Mouse (Mus musculus): ENCODE results near the gene Hoxa7. TPM values are rescaled to one million over a fixed set of nuclear protein-coding genes. Genes with fewer than 3 reads are reported as not detected.

The Hoxa7 gene
- not detected for polyA plus RNA-seq (2017; shearing (Covaris generic))

DNA sequence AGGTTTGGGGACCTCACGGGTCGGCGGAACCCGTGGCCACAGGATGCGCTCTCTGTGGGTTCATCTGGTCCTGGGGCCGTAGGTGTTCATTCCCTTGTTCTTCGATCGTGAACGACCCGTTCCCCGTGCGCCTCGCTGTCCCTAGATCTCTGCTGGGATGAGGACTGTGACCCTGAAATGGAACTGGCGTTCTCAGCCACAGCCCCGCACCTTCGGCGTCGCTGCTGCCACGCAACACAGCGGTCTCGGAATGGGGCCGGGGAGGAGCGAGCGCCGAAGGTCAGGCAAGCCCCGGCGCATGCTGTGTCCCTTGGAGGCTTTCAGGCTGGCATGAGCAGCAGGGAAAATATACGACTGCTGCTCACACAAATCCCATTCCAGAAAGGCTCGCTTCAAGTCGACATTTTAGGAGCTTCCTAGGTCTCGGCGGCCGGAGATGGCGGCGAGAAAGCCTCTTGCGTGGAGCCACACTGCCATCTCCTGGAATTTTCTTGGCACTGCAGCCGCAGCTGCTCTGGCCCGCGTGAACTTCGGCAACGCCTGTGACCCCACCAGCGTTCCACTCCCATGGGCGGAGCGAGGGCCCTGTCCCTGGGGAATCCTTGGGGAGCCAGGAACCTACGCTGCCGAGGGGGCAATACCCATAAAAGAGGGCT lies at the start of gene Hoxa7:
TSS of gene Hoxa7 (minus strand) at position 518 of the 656 bp plus-strand sequence.
- peak; percentile 72 for ATAC-seq

DNA sequence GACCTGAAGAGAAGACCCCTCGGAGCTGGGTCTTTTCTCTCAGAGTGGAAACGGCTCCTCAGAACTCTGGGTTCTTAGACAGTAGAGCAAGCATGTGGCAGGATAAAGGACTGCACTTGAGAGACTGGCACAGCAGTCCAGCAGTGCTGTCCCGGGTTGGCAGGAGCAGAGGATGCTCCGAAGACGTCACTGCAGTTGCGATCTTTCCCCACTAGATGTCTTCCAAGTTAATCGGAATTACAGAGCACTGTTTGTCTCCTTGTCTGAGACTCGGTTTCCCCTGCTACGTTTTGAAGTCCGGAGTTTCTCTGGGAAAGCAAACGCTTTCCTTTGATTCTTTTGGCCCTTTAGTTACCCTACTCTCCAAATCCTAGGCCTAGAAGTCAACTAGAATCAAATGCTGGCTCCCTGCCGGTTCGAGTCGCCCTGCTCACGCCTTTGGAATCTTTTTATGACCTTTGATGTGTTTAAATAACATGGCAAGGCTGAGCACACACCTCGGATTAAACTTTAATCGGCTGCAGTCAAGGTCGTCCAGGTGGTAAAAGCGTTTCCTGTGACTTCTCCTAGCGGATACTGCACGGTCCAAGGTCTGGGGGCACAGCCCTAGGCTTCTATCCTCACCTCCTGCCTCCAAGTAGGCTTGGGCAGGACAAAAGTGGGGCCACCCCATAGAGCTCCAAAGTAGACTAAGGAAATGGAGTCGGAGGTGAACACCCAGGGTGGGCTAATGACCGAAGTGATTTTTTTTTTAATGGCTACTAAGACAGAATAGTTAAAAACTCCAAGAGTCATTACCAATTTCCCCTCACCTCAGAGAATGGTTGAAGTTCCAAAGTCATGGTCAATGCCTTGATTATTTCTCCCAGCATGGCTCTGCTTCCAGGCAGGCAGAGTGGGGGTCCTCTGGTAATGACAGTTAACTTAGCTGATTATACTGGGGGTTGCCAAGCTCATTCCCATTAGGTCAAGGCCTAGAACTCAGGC lies 49.1 kb upstream of the Hoxa7 start:
- ATAC-seq: peak; percentile 54

DNA sequence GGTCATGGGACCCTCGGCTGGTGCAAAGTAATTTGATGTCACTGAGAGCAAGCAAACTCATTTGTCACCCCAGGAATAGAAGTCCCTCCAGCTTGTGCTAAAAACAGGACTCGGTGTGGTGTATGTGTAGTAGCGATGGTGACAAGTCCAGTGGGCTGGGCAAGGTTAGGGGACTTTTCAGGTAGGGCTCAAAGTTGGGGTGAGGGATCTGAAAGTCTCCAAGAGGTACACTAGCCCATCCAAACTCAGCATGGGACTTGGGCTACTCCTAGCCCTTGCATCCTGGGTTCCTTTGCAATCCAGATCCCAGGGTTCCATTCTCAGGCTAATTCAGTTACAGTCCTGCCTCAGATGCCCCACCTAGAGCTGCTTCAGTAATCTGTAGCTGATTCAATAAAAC lies 47.1 kb upstream of the Hoxa7 start:
- no peak for ATAC-seq

DNA sequence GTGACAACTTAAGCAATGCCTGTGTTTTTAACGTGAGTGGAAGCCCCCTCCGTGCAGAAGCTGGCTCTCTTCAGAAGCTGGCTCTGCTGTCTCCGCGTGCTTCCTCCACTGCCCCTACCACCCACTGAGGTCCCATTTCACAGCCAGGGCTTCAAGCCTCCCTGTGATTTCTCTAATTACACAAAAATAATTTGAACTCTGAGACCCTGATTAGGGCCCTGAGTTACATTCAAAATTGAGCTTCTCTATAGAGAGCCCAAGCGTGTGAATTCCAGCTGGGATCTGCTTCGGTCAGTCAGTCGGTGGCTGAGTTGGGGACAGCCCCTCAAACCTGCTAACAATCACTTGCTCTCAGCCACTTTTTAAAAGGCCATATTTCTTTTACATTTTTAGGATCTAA lies 46.7 kb upstream of the Hoxa7 start:
- ATAC-seq: no peak

DNA sequence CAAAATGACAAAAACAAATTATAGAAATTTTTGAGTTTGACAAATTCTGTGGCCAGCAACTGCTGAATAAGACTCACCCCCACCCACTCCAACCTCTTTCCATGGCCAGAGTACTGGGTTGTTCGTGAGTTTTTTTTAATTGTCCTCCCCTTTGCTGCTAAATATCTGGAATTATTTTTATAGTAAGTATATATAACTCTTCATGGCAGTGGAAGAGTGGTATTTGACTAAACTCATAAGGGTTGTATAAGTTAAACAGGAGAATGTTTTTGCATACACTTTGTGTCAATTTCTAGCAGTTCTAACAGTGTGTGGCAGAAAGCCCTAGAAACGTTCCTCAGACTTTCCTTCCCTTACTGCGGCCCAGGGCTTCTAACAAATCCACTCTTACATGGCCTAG lies 46.0 kb upstream of the Hoxa7 start:
- ATAC-seq: no peak

DNA sequence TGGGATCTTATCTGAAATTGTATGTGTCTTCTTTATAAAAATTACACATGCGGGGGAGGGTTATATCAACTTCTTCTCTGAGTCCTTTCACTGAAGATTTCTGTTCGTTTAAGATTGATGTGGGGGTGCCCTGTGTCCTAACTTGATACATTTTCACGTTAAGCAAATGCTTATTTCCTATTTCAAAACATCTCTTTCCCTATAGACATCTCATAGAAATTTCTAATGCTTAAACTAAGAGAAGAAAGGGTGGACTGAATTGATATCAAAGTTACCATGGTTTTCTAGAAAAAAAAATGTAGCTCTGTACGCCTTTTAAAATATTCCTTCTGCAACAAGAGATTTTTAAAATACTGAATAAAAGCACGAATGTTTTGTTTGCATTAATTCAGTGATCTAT lies 45.6 kb upstream of the Hoxa7 start:
- ATAC-seq: no peak

DNA sequence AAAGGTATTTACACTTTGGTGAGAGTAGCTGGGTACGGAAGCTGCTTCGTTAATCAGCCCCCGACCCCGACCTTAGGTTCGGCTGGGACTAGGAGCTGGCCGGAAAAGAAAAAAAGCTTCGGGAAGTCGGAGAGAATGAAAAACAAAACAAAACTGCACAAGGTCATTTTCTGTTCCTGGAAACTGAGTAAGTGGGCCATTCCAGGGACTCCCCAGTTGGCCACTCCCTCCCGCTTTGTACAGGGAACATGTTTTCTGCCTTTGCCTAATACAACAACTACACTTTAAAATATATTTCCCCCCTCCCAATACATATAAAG lies 45.0 kb upstream of the Hoxa7 start:
- no peak for ATAC-seq

DNA sequence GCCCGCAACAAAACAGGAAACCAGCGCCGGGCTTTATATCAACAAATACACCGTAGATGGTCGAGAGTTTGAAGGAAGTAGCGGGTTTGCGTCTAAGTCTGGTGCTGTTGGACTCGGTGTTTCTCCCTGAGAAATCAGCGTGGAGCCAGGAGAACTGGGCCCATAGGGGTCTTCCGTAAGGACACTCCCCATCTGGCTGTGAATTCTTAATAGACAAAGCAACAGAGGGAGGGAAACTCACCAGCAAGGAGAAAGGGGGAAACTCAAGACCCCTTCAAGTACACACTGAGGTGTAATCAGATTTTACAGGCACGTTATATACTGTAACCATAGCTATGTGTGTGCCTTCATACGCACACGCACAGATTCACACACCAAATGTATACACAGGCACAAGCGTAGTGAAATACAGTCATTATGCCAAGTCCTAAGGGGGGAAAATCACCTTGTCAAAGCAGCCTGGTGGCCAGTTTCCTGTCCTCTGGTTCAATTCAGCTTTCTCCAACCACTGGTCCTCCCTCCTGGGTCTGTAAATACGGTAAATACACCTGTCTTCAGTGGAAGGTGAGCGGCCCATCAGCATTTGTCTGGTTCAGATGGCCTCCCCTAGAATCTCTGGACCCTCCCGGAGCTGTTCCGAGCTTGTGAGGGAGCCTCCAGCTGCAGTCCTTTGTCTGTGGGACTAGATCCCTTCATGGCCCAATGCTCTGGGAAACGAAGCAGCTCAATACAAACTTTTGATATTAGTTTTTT lies 44.4 kb upstream of the Hoxa7 start:
- no peak for ATAC-seq

DNA sequence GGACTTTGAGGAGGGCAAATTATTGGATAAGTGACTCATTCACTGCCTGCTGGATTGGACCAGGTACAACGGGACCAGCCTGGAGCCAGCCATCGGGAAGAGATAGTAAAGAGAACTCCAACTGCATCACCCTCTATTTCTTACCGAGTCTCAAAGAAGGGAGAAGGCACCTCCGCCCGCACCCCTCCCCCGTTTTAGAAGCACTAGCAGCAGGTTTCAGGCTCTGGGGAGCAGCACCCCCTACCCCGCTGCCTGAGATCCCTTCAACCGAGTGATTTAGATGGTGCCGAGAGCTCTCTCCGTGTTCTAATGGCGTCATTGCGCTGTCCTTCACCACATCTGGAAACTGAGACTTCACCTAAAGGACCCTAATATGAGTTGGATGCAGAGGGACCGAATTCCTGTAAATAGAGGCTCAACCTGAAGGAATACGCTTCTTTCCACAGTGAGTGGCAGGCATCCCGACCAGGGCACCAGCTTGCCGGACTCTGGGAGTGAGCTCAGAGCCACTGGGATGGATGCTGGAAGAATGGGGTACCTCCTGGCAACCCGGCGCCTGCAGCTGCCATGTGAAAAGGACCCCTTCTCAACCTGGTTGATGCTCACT lies 43.8 kb upstream of the Hoxa7 start:
- ATAC-seq: no peak

DNA sequence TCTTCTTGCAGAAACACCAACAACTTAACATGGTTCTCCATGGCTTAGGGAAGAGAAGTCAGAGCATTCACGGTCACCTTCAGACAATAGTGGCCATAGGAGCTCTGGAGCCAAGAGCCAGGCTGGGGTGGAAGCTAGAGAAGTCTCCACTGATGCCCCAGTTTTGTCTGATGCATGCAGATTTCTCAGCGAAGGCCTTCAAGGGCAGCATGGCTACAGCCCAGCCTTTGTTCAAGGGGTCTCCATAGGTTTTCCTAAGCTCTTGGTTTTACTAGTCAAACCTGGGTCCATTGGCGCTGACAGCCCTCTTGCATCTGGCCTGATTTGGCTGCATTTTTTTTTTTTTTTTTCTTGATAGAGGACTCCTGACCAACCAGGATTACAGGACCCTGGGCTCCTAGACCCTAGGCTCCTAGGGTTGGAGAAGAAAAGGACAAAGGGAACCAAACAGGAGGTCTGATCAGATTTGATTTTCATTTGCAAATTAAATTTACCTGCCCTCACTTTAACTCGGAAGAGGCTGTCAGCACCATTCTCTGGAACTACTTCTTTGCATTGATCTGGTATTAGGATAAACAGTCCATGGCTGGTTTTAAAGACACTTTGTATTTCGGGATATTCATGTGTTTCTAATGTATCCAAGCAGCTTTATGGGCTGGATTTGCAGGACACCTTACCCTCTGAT lies 42.6 kb upstream of the Hoxa7 start:
- no peak for ATAC-seq

DNA sequence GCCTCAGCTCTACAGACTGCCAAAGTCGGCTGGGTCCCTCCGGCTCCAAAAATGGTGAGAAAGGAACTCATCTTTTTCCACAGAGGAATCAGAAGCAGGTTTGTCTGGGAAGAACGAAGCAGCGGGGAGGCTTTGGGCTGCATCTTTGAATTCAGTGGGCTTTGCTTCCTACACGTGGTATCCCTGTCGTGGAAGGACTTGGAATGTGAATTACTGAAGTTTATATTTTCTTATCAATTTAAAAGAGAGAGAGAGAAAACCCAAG lies 41.6 kb upstream of the Hoxa7 start:
- ATAC-seq: no peak

DNA sequence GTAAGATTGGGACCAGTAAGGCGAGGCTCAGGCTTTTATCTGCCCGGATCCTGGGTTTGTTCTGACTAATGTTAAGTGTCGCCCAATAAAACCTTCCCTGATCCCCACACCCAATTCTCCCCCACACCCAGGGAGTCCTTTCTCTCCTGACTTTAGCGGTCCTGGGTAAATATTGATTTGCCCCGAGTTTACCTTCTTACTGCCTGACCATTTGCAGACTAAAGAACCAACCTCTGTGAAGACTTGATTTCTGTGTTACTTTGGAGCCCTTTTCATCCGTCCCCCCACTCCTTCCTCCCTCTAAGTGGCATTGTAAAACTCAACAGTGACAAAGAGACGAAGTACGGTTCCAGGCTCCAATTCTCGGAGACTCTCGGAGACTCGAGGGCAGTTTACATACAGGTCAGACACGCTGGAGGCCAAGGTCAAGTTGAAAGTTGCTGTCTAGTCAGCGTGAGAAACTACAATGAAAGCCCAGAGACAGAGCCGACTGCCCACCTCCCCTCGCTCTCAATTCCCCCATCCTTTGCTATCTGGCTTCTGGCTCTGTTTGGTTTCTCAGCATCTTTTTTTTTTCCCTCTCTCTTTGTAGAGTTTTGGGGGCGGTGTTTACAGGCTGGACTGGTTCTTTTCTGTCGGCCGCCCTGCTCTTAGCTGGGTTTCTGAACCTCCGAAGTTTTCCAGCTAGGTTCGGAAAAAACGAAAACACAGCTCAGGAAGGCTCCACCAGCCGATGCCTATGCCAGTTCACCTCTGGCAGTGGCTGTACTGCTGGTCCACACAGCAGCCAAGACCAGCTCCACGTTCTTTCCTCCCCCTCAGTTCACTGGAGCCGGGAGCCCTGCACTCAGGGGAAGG lies 41.0 kb upstream of the Hoxa7 start:
- ATAC-seq: no peak

DNA sequence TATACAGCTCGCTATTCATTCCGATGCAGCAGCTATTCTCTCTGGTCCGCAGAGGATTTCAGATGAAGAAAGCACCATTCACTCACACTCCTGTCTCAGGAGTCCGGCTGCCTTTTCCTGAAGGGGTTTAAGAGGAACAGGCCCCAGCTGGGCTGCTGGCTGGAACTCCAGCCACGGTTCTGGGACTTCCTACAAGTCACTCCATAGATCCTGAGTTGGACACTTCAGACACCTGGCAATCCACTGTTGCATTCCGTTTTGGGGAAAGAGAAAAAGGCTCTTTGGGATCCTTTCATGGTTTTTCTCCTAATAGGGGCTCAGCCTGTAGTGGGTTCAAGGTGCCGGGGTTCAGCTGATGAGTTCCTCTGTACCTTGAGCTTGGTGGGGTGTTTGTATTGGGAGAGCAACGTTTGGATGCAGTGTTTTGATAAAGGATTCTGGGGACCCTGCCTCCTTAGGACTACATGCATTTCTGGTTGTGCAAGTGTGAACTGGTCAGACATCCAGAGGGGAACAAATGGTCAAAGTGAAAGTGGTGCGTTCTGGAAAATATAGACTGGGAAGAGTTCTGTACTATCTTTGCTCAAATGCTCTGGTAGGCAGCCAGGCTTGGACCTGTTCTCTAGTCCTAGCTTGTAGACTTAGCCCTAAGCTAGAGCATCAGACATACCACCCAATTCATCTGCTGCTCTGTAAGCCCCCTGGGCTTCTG lies 40.3 kb upstream of the Hoxa7 start:
- no peak for ATAC-seq

DNA sequence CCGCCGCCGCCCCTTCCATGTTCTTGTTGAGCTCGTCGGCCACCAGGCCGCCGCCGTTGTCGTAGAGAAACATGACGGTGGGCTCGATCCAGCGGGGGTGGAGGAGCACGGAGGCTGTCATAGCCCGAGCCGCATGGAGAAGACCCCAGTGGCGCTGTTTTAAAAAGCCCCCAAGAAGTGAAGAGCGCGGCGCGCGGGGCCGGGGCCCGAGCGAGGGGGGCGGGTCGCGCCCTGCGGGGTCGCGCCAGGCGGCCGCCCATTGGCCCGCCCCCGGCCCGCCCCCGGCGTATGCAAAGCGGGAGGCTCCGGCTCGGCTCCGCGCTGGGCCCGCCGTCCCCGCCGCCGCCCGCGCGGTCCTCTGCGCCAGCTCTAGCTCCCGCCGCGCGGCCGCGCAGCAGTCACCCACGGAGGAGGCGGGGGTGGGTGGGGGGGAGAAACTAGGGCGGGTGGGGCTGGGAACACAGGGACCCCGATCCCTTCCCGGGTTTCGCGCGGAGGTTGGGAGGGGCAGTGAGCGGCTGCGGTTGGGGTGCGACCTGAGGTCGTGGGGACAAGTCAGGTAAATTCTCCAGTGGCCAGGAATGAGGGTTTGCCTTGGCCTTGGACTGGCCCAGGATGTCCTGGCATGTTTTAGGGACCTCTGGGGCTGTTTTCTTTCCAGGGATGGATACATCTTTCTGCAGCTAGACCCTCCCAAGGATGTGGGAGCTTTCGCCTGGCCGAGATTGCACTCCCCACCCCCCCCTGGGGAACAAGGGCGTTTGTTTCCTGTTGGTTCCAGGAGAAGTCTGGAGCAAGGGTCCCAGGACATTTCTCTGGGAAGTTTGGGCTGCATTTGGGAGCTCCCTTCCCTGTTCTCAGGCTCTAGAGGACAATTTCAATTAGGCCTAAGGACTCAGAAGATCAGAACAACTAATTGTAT lies 39.3 kb upstream of the Hoxa7 start, which contains the start of gene Hoxa13:
TSS of gene Hoxa13 (minus strand) at position 227 of the 922 bp plus-strand sequence.
- ATAC-seq: no peak

DNA sequence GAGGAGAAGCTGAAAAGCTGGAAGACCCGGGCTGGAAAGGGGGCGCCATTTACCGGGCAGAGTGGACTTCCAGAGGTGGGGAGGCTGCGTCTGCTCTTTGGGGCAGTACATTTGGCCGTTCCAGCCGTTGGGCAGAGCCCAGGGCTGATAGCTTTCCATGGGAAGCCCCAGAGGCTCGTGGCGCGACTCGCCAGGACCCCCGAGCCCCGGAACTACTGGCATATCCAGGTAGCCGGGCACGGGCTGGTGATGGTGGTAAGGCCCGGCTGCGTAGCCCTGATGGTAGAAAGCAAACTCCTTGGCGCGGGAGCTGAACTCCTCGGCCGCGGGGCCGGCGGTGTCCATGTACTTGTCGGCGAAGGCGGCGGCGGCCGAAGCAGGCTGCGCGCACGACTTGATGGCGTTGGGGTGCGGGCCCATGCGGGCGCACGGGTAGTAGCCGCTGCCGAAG lies 38.2 kb upstream of the Hoxa7 start:
- no peak for ATAC-seq

DNA sequence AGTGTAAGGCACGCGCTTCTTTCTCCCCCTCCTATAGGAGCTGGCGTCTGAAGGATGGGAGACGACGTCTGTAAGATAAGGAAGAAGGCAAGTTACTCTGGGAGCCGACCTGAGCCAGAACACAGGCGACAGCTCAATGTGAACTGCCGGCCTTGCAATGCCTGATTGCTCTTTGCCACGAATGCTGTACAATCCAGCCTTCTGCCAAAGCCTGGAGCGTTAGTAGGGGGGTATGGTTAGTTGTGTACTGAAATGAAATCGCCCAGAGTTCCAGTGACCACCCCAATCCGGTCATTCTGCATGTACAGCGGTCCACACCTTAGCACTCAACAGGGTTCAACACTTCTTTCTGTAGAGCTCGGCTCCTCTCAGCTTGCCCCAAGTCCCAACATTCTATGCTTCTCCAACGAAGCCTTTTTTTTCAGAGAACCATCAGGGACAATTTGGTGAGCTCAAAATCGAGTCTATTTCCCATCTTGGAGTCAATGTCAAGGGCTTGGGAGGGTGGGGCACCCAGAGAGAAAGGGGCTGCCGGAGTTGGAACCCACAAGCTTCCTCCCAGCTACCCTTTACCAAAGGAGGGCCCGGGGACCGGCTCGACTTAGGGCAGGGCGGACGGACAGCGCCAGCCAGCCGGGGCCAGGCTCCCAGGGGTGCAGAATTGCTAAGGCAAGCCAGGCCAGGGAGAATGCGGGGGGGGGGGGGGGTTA lies 37.6 kb upstream of the Hoxa7 start:
- ATAC-seq: no peak

DNA sequence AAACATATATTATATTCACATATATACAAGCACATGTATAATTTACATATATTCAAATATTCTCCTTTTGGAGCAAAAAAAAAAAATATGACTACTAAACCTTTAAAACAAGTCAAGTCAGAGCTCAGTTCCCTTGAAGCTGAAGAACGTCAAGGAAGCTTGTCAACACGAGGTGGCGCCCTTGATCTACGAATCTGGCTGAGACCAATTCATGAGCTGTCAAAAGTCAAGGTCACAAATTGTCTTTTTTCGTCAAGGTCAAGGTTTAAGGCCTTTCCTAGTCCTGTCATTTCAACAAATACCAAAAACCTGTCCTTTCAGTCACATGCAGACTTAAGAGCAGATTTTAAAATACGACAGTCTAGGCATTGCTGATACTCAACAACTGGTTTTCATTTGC lies 35.3 kb upstream of the Hoxa7 start:
- peak; percentile 62 for ATAC-seq

DNA sequence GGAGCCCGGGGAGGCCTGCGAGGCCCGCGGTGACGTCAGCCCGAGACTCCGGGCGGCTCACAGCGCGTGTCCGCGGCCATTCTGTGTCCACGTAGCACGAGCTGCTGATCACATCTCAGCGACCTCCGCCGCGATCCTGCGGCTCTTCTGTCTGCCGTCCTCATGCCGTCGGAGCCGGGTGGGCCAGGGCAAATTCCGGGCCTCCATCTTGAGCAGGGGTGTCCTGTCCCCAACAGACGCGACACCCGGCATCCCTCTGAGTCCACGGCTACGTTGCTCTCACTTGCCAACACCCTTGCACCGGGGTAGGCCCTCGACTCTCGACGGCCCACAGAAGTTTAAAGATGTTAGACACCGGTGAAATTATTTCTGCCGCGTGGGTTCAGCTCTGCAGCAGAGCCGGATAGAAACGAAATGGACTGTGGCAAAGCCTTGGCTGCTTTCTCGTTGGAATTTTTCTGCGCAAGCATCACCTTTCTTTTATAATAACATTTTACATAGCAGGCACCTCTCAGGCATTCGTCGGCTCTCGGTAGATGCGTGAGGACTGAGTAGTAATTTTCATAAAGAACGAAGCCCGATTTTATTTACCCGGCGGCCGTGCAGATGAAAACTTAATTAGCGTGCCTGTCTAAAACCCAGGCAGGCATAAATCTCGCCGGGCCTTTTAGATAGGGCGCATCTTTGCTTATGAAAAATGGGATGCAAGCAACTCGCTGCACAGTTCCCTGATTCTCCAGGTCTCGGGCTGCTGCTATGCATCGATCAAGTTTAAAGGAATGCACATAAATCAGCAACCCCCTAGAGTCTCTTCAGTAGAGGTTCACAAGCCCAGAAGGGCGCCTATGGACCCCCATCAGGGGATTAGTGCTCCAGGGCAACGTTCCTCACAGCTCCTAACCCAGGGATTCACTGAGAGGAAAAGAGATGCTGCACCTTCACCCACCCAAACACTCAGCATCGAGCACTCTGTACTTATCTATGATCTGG lies 32.2 kb upstream of the Hoxa7 start:
- ATAC-seq: no peak

Measured in activated CD4-positive, CD25-positive, alpha-beta regulatory T cell, adult 4 months (primary cell).